Mouse (Mus musculus): ENCODE data around the gene Use1.

The Use1 gene

GRCm38 (mm10) chr8:71379008-71379407, 12.4 kb downstream of the Use1 start:
- no peak for DNase-seq (ENCODE audit: low spot score)

GRCm38 (mm10) chr8:71379512-71380075, 12.9 kb downstream of the Use1 start:
- no peak for DNase-seq (ENCODE audit: low spot score)

- DNase-seq (ENCODE audit: low spot score) = peak; percentile 63
These were observed 13.8 kb downstream of the Use1 start for GRCm38 (mm10) chr8:71380178-71381171.

GRCm38 (mm10) chr8:71381421-71381970, 14.8 kb downstream of the Use1 start, which contains the start of gene Nr2f6:
TSS of gene Nr2f6 (minus strand) at chr8:71381960.
- peak; percentile 83 for DNase-seq (ENCODE audit: low spot score)

- DNase-seq (ENCODE audit: low spot score) = peak; percentile 91
These were observed 15.6 kb downstream of the Use1 start for GRCm38 (mm10) chr8:71381971-71382961.

- peak; percentile 65 for DNase-seq (ENCODE audit: low spot score)
These were observed 16.7 kb downstream of the Use1 start for GRCm38 (mm10) chr8:71383396-71383795.

- DNase-seq (ENCODE audit: low spot score) = no peak
These were observed 17.2 kb downstream of the Use1 start for GRCm38 (mm10) chr8:71383860-71384259.

GRCm38 (mm10) chr8:71385212-71385835, 18.7 kb downstream of the Use1 start:
- DNase-seq (ENCODE audit: low spot score) = no peak

GRCm38 (mm10) chr8:71388267-71388666, 21.6 kb downstream of the Use1 start:
- no peak for DNase-seq (ENCODE audit: low spot score)

GRCm38 (mm10) chr8:71391696-71392095, 25.0 kb downstream of the Use1 start:
- DNase-seq (ENCODE audit: low spot score) = no peak

- no peak for DNase-seq (ENCODE audit: low spot score)
These were observed 25.7 kb downstream of the Use1 start for GRCm38 (mm10) chr8:71392391-71392790.

GRCm38 (mm10) chr8:71392871-71393270, 26.2 kb downstream of the Use1 start:
- DNase-seq (ENCODE audit: low spot score) = no peak

- DNase-seq (ENCODE audit: low spot score) = no peak
These were observed 27.8 kb downstream of the Use1 start for GRCm38 (mm10) chr8:71394481-71394880.

- DNase-seq (ENCODE audit: low spot score) = no peak
These were observed 28.4 kb downstream of the Use1 start for GRCm38 (mm10) chr8:71395071-71395470.

GRCm38 (mm10) chr8:71395629-71396028, 29.0 kb downstream of the Use1 start, which contains the start of gene Ushbp1:
TSS of gene Ushbp1 (minus strand) at chr8:71395802.
- no peak for DNase-seq (ENCODE audit: low spot score)

- peak; percentile 94 for DNase-seq (ENCODE audit: low spot score)
These were observed 30.1 kb downstream of the Use1 start, which contains the start of gene Babam1 for GRCm38 (mm10) chr8:71396639-71397305. TSS of gene Babam1 (plus strand) at chr8:71396861.

- DNase-seq (ENCODE audit: low spot score) = no peak
These were observed 31.1 kb downstream of the Use1 start for GRCm38 (mm10) chr8:71397701-71398100.

- no peak for DNase-seq (ENCODE audit: low spot score)
These were observed 34.2 kb downstream of the Use1 start for GRCm38 (mm10) chr8:71400826-71401225.

- DNase-seq (ENCODE audit: low spot score) = no peak
These were observed 34.8 kb downstream of the Use1 start for GRCm38 (mm10) chr8:71401454-71401853.

- DNase-seq (ENCODE audit: low spot score) = no peak
These were observed 35.9 kb downstream of the Use1 start for GRCm38 (mm10) chr8:71402446-71402964.

Measured in yolk sac, embryonic 10.5 days (tissue).